Mouse (Mus musculus) G1E-ER4 (cell line): ENCODE results near the gene Yy2. TPM values are rescaled to one million over a fixed set of nuclear protein-coding genes. Genes with fewer than 3 reads are reported as not detected.

Experiments
- GATA1 ChIP-seq: IDR thresholded peaks from one replicate; pipeline ENCODE4 v1.8.0; 2012; ENCODE audit warnings: low read length, inconsistent platforms
- polyA plus RNA-seq: library from polyadenylated mRNA; stranded (reverse); fragments of >175 nt; gene quantifications from 2 replicates; pipeline ENCODE4 v1.2.3, GENCODE M21; 2012

Gene Yy2
- polyA plus RNA-seq: 0.08 TPM in 1 of 2 replicates, not detected in the other

GRCm38 (mm10) chrX:157568840-157569239 lies at the start of gene Yy2:
Gene Yy2 (minus strand): TSS chrX:157568985.
- no peak for TF ChIP-seq GATA1

- TF ChIP-seq GATA1: no peak
Observed at GRCm38 (mm10) chrX:157612894-157613293, 44.1 kb upstream of the Yy2 start.

DNA sequence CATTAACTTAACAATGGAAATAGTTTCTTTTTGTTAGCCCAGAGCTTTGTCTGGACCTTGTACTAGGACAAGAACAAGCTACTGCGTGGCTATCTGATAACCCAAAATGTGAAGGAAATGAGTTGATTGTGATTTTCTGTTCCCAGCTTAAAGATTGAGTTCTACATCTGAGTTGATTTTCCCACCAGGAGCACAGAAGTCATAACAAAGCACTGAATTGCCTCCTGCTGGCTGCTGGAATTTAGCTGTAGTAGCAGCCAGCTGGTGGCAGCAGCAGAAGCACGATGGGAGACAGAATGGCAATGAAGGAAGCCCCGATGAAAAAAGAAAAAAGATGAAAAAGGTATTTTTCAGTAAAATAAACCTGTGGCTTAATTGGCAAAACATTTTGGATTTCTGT lies 32.7 kb upstream of the Yy2 start:
- no peak for TF ChIP-seq GATA1

DNA sequence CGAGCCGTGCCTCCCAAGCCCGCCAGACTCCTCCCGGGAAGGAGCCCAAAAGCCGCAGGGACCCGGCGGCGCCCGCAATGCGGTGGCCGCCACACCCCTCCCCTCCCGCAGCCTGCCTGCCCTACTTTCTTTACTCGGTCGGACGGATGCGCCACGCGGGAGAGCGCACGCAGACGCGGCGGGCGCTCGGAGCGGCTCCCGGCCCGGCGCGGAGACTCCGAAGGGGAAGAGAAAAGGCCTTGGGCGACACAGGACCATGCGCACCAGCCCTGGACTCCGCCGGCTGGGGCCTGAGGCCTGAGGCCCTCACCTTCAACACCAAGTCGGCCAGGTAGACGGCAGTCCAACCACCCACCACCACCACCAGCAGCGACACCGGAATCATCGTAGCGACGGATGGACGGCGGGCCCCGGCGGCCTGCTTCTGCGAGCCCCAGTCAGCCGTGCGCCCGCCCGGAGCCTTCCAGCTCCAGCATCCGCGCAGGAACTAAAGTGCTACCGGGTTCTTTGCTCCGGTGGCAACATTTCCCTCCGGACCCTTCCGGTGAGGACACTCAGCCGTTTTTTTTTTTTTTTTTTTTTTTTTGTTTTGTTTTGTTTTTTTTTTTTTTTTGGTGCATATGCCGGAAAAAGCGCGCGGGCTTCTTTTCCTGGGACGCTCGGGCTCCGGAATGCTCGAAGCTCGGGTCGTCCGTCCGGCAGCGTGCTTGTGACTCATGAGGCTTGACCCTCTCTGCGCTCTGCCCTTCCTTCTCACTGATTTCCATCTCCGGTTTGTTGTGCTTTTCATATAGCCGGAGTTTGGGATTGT lies 29.6 kb upstream of the Yy2 start, which contains the start of gene Mbtps2:
Gene Mbtps2 (minus strand): TSS at position 530 of the 811 bp plus-strand sequence.
- TF ChIP-seq GATA1: no peak

DNA sequence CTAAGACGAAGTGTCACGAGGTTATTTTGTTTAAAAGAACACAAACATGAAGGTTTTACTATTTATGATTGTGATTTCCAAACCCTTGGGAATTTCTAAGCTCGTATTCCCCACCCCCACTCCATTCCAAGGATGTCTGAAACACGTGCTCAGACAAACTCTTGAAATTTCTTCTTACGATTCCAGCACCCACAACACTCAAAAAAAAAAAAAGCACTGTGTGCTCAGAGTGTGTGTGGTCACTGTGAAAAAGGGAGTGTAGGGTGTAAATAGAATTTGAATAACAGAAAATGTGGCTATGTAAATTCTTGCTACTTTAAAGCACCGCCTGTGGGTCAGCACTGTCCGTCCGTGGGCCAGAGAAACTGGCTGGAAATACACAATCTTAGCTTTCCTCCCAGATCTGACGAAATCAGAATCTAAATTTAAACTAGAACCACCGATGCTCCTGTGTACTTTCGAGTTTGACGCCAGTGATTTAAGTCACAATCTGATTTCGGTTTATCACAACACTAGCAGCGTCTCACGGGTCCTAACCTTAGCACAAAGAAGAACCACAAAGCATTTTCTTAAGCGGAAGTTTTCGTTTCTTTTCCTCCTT lies 28.9 kb upstream of the Yy2 start:
- no peak for TF ChIP-seq GATA1

GRCm38 (mm10) chrX:157596802-157597201 lies 28.0 kb upstream of the Yy2 start:
- no peak for TF ChIP-seq GATA1

DNA sequence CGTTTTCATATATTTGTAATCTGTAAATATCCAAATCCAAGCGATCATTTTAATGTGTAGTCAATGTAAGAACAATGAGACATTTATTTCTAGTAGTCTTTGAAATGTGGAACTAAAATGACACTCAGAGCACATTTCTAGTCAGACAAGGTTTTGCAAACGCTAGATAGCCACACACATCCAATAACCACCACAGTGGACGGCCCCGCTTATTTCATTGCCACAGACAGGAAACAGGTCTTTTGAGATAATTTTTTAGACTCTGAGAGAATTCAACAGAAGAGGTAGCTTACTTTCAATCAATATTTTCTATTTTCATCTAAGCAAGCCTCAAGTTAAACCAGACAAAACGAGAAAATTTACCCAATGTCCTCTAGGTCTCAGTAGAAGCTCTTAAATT lies 27.1 kb upstream of the Yy2 start:
- TF ChIP-seq GATA1: no peak

DNA sequence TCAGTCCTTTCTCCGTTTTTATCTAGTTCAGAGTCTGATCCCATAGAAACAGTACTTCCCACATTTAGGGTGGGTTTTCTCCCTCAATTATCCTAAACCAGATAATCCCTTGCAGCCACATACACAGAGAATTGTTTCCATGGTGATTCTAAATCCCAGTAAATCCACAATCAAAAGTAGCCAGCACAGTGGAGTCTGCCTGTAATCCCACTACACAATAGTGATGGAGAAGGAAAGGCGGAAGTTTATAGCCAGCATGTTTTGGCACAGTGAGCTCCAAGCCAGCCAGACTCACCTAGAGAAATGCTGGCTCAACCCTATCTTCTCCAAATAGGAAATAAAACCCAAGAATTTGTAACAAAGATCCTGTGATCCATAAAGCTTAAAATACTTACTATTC lies 25.8 kb upstream of the Yy2 start:
- TF ChIP-seq GATA1: no peak

GRCm38 (mm10) chrX:157587001-157587400 lies 18.2 kb upstream of the Yy2 start:
- TF ChIP-seq GATA1: no peak

DNA sequence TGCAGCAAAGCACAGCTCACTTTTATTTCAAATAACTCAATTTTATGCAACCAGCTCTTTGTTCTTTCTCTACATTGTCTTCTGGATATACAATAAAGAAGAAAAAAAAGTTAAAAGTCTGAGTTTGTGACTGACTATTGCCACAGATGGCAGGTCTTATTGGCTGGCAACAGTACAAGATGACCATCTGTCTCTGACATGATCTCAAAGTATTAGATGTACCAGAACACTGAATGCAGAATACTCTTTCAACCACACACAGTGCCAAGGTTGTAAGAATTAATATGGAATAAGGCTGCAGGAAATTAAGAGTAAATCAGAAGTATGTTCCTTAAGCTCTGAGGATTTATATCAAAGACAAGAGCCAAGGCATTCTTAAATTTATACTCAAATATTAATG lies 17.6 kb upstream of the Yy2 start:
- TF ChIP-seq GATA1: no peak

DNA sequence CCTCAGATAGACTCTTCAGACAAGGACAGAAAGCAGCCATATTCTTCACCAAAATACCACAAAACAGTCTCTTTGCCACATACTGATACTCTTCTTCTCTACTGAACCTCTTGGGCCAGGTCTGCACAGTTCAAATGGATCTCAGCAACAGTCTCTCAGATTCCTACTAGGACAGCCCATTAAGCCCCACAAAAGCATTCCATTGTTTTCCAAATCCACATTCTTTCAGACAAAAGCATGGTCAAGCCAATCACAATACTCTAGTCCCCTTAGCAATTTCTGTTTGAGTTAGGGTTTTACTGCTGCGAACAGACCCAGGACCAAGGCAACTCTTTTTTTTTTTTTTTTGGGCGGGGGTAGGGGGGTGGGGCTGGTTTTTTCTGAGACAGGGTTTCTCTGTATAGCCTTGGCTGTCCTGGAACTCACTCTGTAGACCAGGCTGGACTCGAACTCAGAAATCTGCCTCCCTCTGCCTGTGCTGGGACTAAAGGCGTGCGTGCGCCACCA lies 10.4 kb upstream of the Yy2 start:
- no peak for TF ChIP-seq GATA1

DNA sequence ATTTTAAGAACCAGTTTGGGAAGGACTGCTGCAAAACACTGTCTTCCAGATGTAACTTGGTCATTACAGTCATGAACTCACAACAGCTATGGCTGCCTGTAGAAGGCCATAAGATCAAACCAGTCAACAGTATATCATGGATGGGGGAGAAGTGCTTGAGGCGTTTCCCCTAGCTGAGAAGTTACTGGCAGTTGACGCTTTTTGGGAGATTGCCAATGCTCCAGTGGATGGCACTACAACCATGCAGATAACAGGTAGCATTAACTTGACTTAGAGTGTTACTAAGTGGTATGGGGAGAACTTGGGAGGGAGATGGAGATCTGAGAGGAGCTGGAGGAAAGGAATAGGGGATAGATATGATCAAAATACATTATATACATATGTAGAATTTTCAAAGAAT lies 5.9 kb upstream of the Yy2 start:
- no peak for TF ChIP-seq GATA1

DNA sequence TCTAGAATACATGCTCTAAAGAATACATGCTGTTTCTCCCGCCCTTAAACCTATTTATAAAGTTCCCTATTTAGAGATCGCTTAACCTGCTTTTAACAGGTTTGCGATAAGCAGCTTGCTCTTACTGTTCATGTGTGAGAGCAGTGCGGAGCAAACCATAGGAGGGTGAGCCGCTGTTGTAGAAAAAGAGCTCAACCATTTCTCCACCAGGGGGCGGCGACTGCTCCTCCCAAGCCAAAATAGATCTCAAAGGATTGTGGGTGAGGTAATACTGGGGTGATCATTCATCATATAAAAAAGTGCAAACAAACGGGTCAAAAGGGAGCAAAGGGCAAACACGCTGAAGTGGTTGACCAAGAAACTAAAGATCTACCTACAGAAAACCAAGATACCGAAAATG lies 5.0 kb downstream of the Yy2 start:
- no peak for TF ChIP-seq GATA1

DNA sequence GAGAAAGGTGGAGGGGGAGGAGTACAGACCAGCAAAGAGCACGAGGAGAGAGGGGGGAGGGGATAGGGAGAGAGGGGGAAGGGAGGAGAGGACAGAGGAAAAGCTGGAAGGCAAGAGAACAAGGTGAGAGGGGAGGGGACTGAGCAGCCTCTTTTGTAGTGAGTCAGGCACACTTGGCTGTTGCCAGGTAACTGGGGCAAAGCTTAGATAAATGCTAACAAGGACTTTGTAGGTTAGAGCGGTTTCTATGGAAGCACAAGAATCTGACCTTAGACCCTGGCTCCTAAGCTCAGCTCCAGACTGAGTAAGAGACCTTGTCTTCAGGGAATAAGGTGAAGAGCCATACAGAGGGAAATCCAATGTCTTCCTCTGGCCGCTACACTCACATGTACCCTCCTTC lies 21.7 kb downstream of the Yy2 start:
- no peak for TF ChIP-seq GATA1

Other genes starting within 250 kb of the Yy2 start
- gene Phex, start 153.7 kb downstream of the Yy2 start, polyA plus RNA-seq: 0.02 TPM in 1 of 2 replicates, not detected in the other
- gene Sms, start 76.7 kb downstream of the Yy2 start, polyA plus RNA-seq: 35.7 and 39.6 TPM in 2 replicates
- gene Mbtps2, start 29.7 kb upstream of the Yy2 start, polyA plus RNA-seq: 6.5 and 11.6 TPM in 2 replicates
- gene Smpx, start 129.9 kb upstream of the Yy2 start, polyA plus RNA-seq: not detected in 2 replicates
- not detected in 2 replicates for gene Klhl34, start 249.4 kb upstream of the Yy2 start, polyA plus RNA-seq